Mouse (Mus musculus): ENCODE data around the gene Hadh.

DNA sequence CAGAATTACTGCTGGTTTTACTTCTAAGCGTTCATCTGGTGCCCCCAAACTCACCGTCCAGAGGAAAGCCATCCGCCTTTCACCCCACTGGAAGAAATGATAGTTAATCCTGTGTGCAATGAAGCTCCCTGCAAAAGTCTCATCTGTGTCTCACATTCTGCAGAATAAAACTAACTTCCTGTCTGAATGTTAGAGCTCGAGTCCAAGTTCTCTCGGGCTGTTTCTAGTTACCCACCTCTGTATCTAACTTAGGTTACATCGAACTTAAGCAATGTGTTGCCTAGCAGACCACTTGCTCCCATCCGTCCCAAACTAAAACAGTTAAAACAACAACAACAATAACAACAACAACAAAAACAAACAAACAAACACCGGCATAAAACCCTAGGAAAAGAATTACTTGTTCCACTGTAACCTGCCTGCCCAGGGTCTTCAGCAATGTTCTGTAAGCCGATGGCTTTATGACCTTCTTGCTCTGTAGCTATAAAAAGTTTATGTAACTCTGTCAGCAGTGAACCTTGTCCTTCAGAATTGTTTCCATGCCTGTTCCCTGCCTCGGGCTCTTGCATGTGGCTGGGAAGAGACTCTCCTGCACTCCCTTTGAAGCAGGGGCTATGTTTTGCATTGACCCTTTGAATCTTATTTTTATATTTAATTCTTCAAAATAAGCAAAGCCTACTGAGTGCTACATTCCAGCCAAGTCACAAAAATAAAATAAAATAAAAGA, 636 bp upstream of the Hadh start:
- TF ChIP-seq CTCF (IDR thresholded peaks at IDR 0.05 in 2 of 3, conservative IDR thresholded peaks at IDR 0.05 in 1 of 3; ENCODE audit: control insufficient read depth in 1 of 3, insufficient read depth in 1 of 3, low read depth in 2 of 3, low read length in 3 of 3, poor library complexity in 1 of 3, severe bottlenecking in 1 of 3): no peak
- no peak for TF ChIP-seq GATA1 (IDR thresholded peaks at IDR 0.05; ENCODE audit: low read depth, low read length)
- TF ChIP-seq EP300 (IDR thresholded peaks at IDR 0.05; ENCODE audit: low read depth in 1 of 2, low read length in 2 of 2): no peak
- TF ChIP-seq USF1 (IDR thresholded peaks at IDR 0.05; ENCODE audit: low read depth, low read length): no peak
- TF ChIP-seq BHLHE40 (IDR thresholded peaks at IDR 0.05; ENCODE audit: borderline replicate concordance, low read depth, low read length): no peak
- no peak for TF ChIP-seq USF2 (IDR thresholded peaks at IDR 0.05; ENCODE audit: borderline replicate concordance in 1 of 2, insufficient read depth in 1 of 2, low read depth in 1 of 2, low read length in 2 of 2)
- TF ChIP-seq POLR2AphosphoS2 (IDR thresholded peaks at IDR 0.05; ENCODE audit: low read length): no peak

Measured in MEL (cell line).